Mouse (Mus musculus): ENCODE measurements at regions not wholly inside any gene's neighbourhood (a gene's known extent, or its start where the extent isn't known, plus 50 kb on each side); places are given as distances from the start of the nearest gene placed in this dataset.

GRCm38 (mm10) chr7:72362690-72363089, 56.3 kb upstream of the Mctp2 start:
- peak; percentile 48 for DNase-seq (ENCODE audit: inconsistent ontology term)

- DNase-seq (ENCODE audit: inconsistent ontology term) = peak; percentile 30
Measured at GRCm38 (mm10) chr7:72391323-72391722, 84.9 kb upstream of the Mctp2 start.

- DNase-seq (ENCODE audit: inconsistent ontology term) = peak; percentile 39
Measured at GRCm38 (mm10) chr7:72400056-72400455, 93.6 kb upstream of the Mctp2 start.

GRCm38 (mm10) chr7:72406131-72406530, 99.7 kb upstream of the Mctp2 start:
- DNase-seq (ENCODE audit: inconsistent ontology term) = no peak

- no peak for DNase-seq (ENCODE audit: inconsistent ontology term)
Measured at GRCm38 (mm10) chr7:72408409-72408986, 102.1 kb upstream of the Mctp2 start.

GRCm38 (mm10) chr7:72438552-72438951, 132.1 kb upstream of the Mctp2 start:
- peak; percentile 86 for DNase-seq (ENCODE audit: inconsistent ontology term)

- DNase-seq (ENCODE audit: inconsistent ontology term) = peak; percentile 81
Measured at GRCm38 (mm10) chr7:72442001-72442400, 135.6 kb upstream of the Mctp2 start.

GRCm38 (mm10) chr7:72444016-72444415, 137.6 kb upstream of the Mctp2 start:
- DNase-seq (ENCODE audit: inconsistent ontology term) = no peak

- no peak for DNase-seq (ENCODE audit: inconsistent ontology term)
Measured at GRCm38 (mm10) chr7:72444792-72445191, 138.4 kb upstream of the Mctp2 start.

GRCm38 (mm10) chr7:72446911-72447310, 140.5 kb upstream of the Mctp2 start:
- DNase-seq (ENCODE audit: inconsistent ontology term) = peak; percentile 28

GRCm38 (mm10) chr7:72462978-72463377, 156.6 kb upstream of the Mctp2 start:
- no peak for DNase-seq (ENCODE audit: inconsistent ontology term)

GRCm38 (mm10) chr7:72464658-72465057, 158.2 kb upstream of the Mctp2 start:
- no peak for DNase-seq (ENCODE audit: inconsistent ontology term)

- DNase-seq (ENCODE audit: inconsistent ontology term) = no peak
Measured at GRCm38 (mm10) chr7:72469691-72470090, 163.3 kb upstream of the Mctp2 start.

GRCm38 (mm10) chr7:72474751-72475150, 168.3 kb upstream of the Mctp2 start:
- DNase-seq (ENCODE audit: inconsistent ontology term) = peak; percentile 14

GRCm38 (mm10) chr7:72478936-72479335, 172.5 kb upstream of the Mctp2 start:
- no peak for DNase-seq (ENCODE audit: inconsistent ontology term)

GRCm38 (mm10) chr7:72481275-72481674, 174.9 kb upstream of the Mctp2 start:
- DNase-seq (ENCODE audit: inconsistent ontology term) = no peak

GRCm38 (mm10) chr7:72490161-72490560, 183.8 kb upstream of the Mctp2 start:
- no peak for DNase-seq (ENCODE audit: inconsistent ontology term)

- DNase-seq (ENCODE audit: inconsistent ontology term) = no peak
Measured at GRCm38 (mm10) chr7:72493292-72493691, 186.9 kb upstream of the Mctp2 start.

- DNase-seq (ENCODE audit: inconsistent ontology term) = no peak
Measured at GRCm38 (mm10) chr7:72496933-72497631, 190.7 kb upstream of the Mctp2 start.

GRCm38 (mm10) chr7:72498562-72499230, 192.3 kb upstream of the Mctp2 start:
- peak; percentile 66 for DNase-seq (ENCODE audit: inconsistent ontology term)

- DNase-seq (ENCODE audit: inconsistent ontology term) = no peak
Measured at GRCm38 (mm10) chr7:72499788-72500187, 193.4 kb upstream of the Mctp2 start.

- DNase-seq (ENCODE audit: inconsistent ontology term) = no peak
Measured at GRCm38 (mm10) chr7:72500190-72500589, 193.8 kb upstream of the Mctp2 start.

- no peak for DNase-seq (ENCODE audit: inconsistent ontology term)
Measured at GRCm38 (mm10) chr7:72500996-72501395, 194.6 kb upstream of the Mctp2 start.

All from Muller cell, postnatal 12 days (primary cell).